Mouse (Mus musculus) layer of hippocampus, postnatal 10 days (tissue): ENCODE data around the gene Mettl25. TPM values are rescaled to one million over a fixed set of nuclear protein-coding genes. Genes with fewer than 3 reads are reported as not detected.

ENCODE experiments used
- DNase-seq, 2 experiments: peaks; one replicate each; pipeline ENCODE4 v3.0.0; 2021; ENCODE audit warnings: low spot score in 2 of 2
- total RNA-seq, 2 experiments: library from RNA; stranded (reverse); gene quantifications; 2 replicates each; pipeline ENCODE4 v1.2.3; 2021

The Mettl25 gene
- total RNA-seq, 2 experiments from 2014 or later, result 8.7 to 9.6 TPM

DNA sequence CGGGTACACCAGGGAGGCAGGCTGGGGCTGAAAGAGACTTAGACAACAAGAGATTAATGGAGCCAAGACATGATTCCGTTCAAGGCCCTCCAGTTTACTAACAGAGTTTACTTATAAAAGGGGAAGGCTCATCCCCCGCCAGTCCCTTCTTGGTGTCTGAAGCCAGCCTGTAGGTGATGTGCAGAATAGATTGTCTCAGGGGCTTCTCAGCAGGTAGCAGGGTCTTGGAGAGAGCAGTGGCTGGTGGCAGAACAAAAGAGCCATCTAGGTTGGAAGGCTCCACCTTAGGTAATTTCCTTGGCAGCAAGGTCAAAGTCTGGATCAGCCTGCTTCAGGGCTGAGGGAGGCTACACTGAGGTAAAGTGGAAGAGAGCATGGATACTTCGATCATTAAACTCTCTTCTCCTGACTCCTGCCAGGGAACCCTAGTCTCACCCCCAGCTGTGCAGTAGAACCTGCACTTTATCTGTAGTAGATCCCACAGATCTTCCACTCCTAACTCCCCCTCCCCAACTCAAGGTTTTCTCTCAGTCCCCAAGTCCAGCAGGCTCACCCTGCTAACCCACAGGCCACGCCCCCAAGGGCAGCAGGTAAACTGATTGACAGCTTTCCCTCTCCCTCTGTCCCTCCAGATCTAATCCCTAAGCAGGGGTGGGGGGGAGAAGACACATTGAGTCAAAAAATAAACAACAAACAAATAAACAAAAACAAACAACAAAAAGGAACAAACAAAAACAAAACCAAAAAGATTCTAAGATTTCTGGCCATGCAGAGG lies 87.2 kb downstream of the Mettl25 start:
- no peak for DNase-seq

- no peak for DNase-seq
Measured at GRCm38 (mm10) chr10:105746019-105746418, 95.2 kb downstream of the Mettl25 start.

DNA sequence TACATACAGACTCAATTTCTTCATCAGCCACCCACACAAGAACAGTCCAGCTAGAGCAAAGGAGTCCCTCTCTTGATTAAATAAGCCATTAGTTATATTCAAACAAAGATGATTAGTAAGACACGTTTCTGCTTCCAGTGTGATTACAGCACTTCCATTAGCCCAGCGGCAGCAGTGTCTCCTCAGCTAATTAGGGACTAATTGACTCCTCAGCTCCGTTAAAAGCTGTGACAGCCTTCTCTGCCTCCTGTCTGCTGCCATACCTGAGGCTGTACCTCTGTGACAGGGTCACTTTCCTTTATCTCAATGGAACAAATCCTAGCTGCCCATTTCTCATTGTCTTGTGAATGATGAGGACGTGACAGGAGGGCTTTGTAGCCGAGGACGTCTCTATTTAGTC lies 99.4 kb downstream of the Mettl25 start:
- DNase-seq, result no peak

GRCm38 (mm10) chr10:105738942-105739341 lies 102.2 kb downstream of the Mettl25 start:
- no peak for DNase-seq

- DNase-seq, result no peak
Measured at GRCm38 (mm10) chr10:105727798-105728197, 113.4 kb downstream of the Mettl25 start.

DNA sequence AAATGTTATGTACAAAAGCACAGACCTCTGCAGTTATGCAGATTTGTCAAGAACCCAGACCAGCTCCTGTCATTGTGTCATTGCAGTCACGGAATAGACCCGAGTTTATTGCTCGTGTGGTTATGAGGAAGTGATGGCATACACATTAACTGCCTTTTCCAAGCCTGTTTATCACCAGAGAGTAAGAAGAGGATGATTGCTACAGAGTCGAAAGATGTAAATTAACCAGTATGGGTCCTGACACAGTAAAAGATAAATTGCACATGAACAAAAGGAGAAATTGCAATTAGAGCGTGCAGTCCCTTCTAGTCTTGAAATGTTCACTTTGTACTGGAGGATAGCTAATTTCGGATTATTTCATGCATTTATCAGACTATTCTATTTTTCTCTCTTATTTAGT lies 113.8 kb downstream of the Mettl25 start:
- no peak for DNase-seq

- DNase-seq, result peak; percentile 13 to 36
Measured at GRCm38 (mm10) chr10:105714844-105715243, 126.3 kb downstream of the Mettl25 start.

GRCm38 (mm10) chr10:105714366-105714765 lies 126.8 kb downstream of the Mettl25 start:
- no peak for DNase-seq

- DNase-seq, result no peak
Measured at GRCm38 (mm10) chr10:105713222-105713621, 128.0 kb downstream of the Mettl25 start.

Other genes with a start within 250 kb of the Mettl25 start
- gene Ccdc59, start 313 bp downstream of the Mettl25 start, total RNA-seq, result 10 to 100 TPM; 16.7 to 18.7 TPM